Comparison of ENCODE assay signal across 25 mouse cellular contexts in the genomic region with DNA sequence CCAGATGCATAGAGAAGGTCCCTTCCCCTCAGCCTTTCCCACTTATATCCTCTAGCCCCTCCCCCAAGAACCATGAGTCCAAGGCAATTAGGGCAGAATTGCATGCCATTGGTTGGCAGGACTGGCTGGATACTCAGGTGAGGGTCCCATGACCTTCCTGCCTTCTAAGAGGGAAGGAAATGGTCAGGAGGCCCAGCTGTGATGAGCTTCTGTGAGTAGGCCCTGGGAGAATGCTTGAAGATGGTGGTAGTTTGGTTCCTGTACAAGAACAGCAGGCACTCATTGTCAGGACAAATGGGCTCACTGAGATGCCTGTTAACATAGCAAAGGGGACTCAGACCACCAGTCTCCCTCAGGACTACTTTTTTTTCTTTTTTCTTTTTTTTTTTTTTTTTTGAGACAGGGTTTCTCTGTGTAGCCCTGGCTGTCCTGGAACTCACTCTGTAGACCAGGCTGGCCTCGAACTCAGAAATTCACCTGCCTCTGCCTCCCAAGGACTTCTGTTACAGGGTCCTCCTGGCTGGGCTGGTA.
"Had no signal": no experiment of that assay in that cellular context is flagged by ENCODE, and none has a peak within 500 bp of the region (broad histone marks: within the 10 kb centered on the region; RNA-seq: fewer than 3 reads in every experiment).

No protein-coding gene starts in this region.

- H3K27ac ChIP-seq: heart, adult 2 months; heart, embryonic 13.5 days; heart, embryonic 15.5 days; hindbrain, embryonic 13.5 days; hindbrain, embryonic 15.5 days; hindbrain, postnatal 0 days; kidney, embryonic 15.5 days; kidney, postnatal 0 days; limb, embryonic 13.5 days; limb, embryonic 15.5 days; liver, embryonic 12.5 days; liver, embryonic 14.5 days had no signal

- ATAC-seq: hindbrain, postnatal 0 days; intestine, embryonic 16.5 days; liver, embryonic 12.5 days had no signal

- H3K27me3 ChIP-seq: heart, embryonic 13.5 days; heart, embryonic 15.5 days; hindbrain, embryonic 13.5 days; hindbrain, embryonic 15.5 days; kidney, embryonic 15.5 days; limb, embryonic 13.5 days; limb, embryonic 15.5 days; liver, embryonic 12.5 days had no signal

- H3K9ac ChIP-seq: heart, embryonic 13.5 days; heart, embryonic 15.5 days; hindbrain, embryonic 13.5 days; hindbrain, embryonic 15.5 days; kidney, embryonic 15.5 days; limb, embryonic 13.5 days; limb, embryonic 15.5 days; liver, embryonic 12.5 days; liver, embryonic 14.5 days had no signal

- DNase-seq: gastrocnemius, postnatal 14 days; gastrocnemius, postnatal 36 days; heart, adult 2 months; heart, postnatal 14 days; heart, postnatal 36 days; kidney, adult 11 months; kidney, adult 2 months; kidney, adult 9 months; kidney, postnatal 14 days; kidney, postnatal 36 days; layer of hippocampus, adult 9-11 months; layer of hippocampus, postnatal 36 days; left cerebral cortex, postnatal 4 days had no signal

- H3K4me1 ChIP-seq: hindbrain, embryonic 15.5 days had no signal

- H3K9me3 ChIP-seq: heart, embryonic 13.5 days; heart, embryonic 15.5 days; hindbrain, embryonic 13.5 days; hindbrain, embryonic 15.5 days; kidney, embryonic 15.5 days; limb, embryonic 13.5 days; limb, embryonic 15.5 days; liver, embryonic 12.5 days had no signal

- H3K4me3 ChIP-seq: heart, adult 2 months; heart, embryonic 13.5 days; heart, embryonic 15.5 days; hindbrain, embryonic 13.5 days; hindbrain, embryonic 15.5 days; kidney, embryonic 15.5 days; limb, embryonic 13.5 days; limb, embryonic 15.5 days; liver, embryonic 12.5 days had no signal
